Mouse (Mus musculus) stomach, postnatal 0 days (tissue): ENCODE results near the gene Gas2. TPM values are rescaled to one million over a fixed set of nuclear protein-coding genes. Genes with fewer than 3 reads are reported as not detected.

Experiments
- ATAC-seq: fragments of 200-750 bp; cut with Nextera tagmentation; 2 replicates; pipeline ENCODE4 v1.8.0; 2017; ENCODE audit not compliant: low FRiP score, low TSS enrichment
- DNase-seq: peaks from one replicate; pipeline ENCODE4 v3.0.0-alpha.2; 2016; ENCODE audit warnings: low spot score
- H3K27ac ChIP-seq: fragments of 300-500 bp; sonication (generic); replicated peaks from 2 replicates; pipeline ENCODE4 v1.5.1; 2014; ENCODE audit warnings: mild to moderate bottlenecking, control low read depth
- H3K27me3 ChIP-seq: fragments of 300-500 bp; sonication (generic); 2 replicates; pipeline ENCODE4 v1.6.1; 2014; ENCODE audit warnings: low read length; ENCODE audit not compliant: control insufficient read depth, insufficient read depth
- H3K36me3 ChIP-seq: fragments of 300-500 bp; sonication (generic); 2 replicates; pipeline ENCODE4 v1.6.1; 2014; ENCODE audit warnings: low read length, mixed read lengths; ENCODE audit not compliant: control insufficient read depth, insufficient read depth
- H3K4me1 ChIP-seq: fragments of 300-500 bp; sonication (generic); replicated peaks from 2 replicates; pipeline ENCODE4 v1.6.1; 2014; ENCODE audit warnings: antibody characterized with exemption; ENCODE audit not compliant: control insufficient read depth, insufficient read depth
- H3K4me2 ChIP-seq: fragments of 300-500 bp; sonication (generic); replicated peaks from 2 replicates; pipeline ENCODE4 v1.6.1; 2014; ENCODE audit warnings: low read depth, mild to moderate bottlenecking, control low read depth, moderate library complexity
- H3K4me3 ChIP-seq: fragments of 300-500 bp; sonication (generic); 2 replicates; pipeline ENCODE4 v1.5.1; 2014; ENCODE audit warnings: low read depth, low read length, control low read depth
- H3K9ac ChIP-seq: fragments of 300-500 bp; sonication (generic); 2 replicates; pipeline ENCODE4 v1.6.1; 2014; ENCODE audit warnings: mild to moderate bottlenecking, low read length, control low read depth, mixed read lengths
- H3K9me3 ChIP-seq: fragments of 300-500 bp; sonication (generic); 2 replicates; pipeline ENCODE4 v1.6.1; 2016; ENCODE audit warnings: low read length; ENCODE audit not compliant: control insufficient read depth
- CTCF ChIP-seq: IDR thresholded peaks from 2 replicates; pipeline ENCODE4 v1.5.1; 2016; ENCODE audit warnings: antibody characterized with exemption, low read depth, mild to moderate bottlenecking, moderate library complexity
- EP300 ChIP-seq: optimal IDR thresholded peaks from 2 replicates; pipeline ENCODE3; 2016; ENCODE audit warnings: antibody characterized with exemption
- WGBS: fragments of 180-500 bp; shearing (Covaris S2); extraction: QIAGEN DNeasy Blood & Tissue Kit; methylation state at CpG from one replicate; pipeline ENCODE4 v1.1.7; 2014; 5-methylcytosine and 5-hydroxymethylcytosine counted together
- polyA plus RNA-seq: library from polyadenylated mRNA; unstranded; fragments of >200 nt; fragmentation: Nextera tagmentation; extraction: Ambion mirVana; gene quantifications from 2 replicates; pipeline ENCODE4 v1.2.1, GENCODE M21; 2015

Gene Gas2
- polyA plus RNA-seq, 1 experiment from 2014 or later = 5.0 TPM

DNA sequence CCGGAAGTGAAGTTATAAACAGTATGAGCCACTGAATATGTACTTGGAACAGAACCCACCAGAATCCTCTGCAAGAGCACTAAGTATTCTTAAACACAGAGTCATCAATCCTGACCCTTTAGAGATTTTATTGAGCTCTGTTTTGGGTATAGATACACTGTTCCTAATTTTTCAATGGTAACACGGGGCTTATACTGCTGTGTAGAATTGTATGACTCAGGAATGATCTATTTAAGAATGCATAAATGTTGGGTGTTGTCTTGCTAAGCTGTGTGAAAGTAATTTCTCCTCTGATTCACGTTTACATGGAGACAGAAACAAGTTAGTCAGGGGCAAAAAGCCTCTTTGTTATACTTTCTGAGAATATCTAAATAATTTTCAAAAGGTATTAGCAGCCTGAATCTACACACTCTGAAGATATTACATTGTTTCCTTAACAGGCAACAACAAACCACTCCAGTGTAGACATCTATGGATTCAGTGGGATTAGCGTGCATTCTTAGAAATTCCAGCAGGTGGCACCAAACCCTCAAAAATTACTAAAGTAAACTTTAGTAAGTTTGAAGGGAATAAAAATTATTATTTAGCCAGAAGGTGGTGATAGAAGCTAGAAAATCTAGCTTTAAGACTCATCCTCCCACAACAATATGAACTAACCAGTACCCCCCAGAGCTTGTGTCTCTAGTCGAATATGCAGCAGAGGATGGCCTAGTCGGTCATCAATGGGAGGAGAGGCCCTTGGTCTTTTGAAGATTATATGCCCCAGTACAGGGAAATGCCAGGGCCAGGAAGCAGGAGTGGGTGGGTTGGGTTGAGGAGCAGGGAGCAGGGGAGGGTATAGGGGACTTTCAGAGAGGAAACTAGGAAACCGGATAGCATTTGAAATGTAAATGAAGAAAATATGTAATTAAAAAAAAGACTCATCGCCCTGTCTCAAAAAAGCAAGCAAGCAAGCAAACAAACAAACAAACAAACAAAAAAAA lies 176.1 kb downstream of the Gas2 start:
- WGBS = 43% methylated on average over 8 of the region's 8 CpGs
- no peak for TF ChIP-seq EP300
- peak; percentile 81 for TF ChIP-seq CTCF
- H3K4me1 ChIP-seq = no peaks in the 10 kb centered on the region
- H3K9me3 ChIP-seq = no peaks in the 10 kb centered on the region
- H3K27ac ChIP-seq = no peak overlapping the region
- H3K27me3 ChIP-seq = no peaks in the 10 kb centered on the region
- no peak overlapping the region for H3K4me2 ChIP-seq
- no peak overlapping the region for H3K4me3 ChIP-seq
- H3K36me3 ChIP-seq = no peaks in the 10 kb centered on the region
- DNase-seq (peak; percentile 24), ATAC-seq (no peak)
- no peak overlapping the region for H3K9ac ChIP-seq

Other genes with a start within 250 kb of the Gas2 start
- not detected in 2 replicates for gene Slc17a6, start 240.0 kb upstream of the Gas2 start, polyA plus RNA-seq
- 4.6 and 5.3 TPM in 2 replicates for gene Fancf, start 252 bp downstream of the Gas2 start, polyA plus RNA-seq
- gene Svip, start 144.0 kb downstream of the Gas2 start, polyA plus RNA-seq = 9.7 and 10.4 TPM in 2 replicates
- gene 1700015G11Rik, start 153.7 kb downstream of the Gas2 start, polyA plus RNA-seq = not detected in 2 replicates